Mouse (Mus musculus): Measurements from ENCODE around the gene Csnk1e. TPM values are rescaled to one million over a fixed set of nuclear protein-coding genes. Genes with fewer than 3 reads are reported as not detected.

Gene Csnk1e
- polyA plus RNA-seq, 1 experiment from 2014 or later: 70.8 TPM

MicroRNA genes within 50 kb of the gene (microRNA counts, 519-probe panel; counts per million panel counts)
- 473 counts per million, percentile 71 among the panel's probes with 10 or more counts for microRNA mmu-miR-1943

Small RNA genes lying within 50 kb of the gene (microRNA-seq; reads per million reads assigned to microRNA genes)
- gene Gm44302 (ENCODE audit: borderline number of aligned reads) (not detected), gene Mir1943 (ENCODE audit: borderline number of aligned reads) (5.0 reads per million, percentile 5 among the genes with 10 or more reads in this experiment)

Other genes starting within 250 kb of the Csnk1e start
- 18.2 and 21.9 TPM in 2 replicates for gene Pick1, start 226.4 kb downstream of the Csnk1e start, polyA plus RNA-seq (2015; fragmentation: Nextera tagmentation; extraction: Ambion mirVana)
- gene Gm49486, start 226.2 kb downstream of the Csnk1e start, polyA plus RNA-seq (2015; fragmentation: Nextera tagmentation; extraction: Ambion mirVana): 0.07 and 0.35 TPM in 2 replicates
- not detected in 2 replicates for gene Slc16a8, start 200.8 kb downstream of the Csnk1e start, polyA plus RNA-seq (2015; fragmentation: Nextera tagmentation; extraction: Ambion mirVana)
- gene Baiap2l2, start 170.0 kb downstream of the Csnk1e start, polyA plus RNA-seq (2015; fragmentation: Nextera tagmentation; extraction: Ambion mirVana): 0.81 and 0.90 TPM in 2 replicates
- 12.8 and 15.2 TPM in 2 replicates for gene Pla2g6, start 127.2 kb downstream of the Csnk1e start, polyA plus RNA-seq (2015; fragmentation: Nextera tagmentation; extraction: Ambion mirVana)
- 7.2 and 8.7 TPM in 2 replicates for gene Maff, start 108.9 kb downstream of the Csnk1e start, polyA plus RNA-seq (2015; fragmentation: Nextera tagmentation; extraction: Ambion mirVana)
- 30.0 and 37.4 TPM in 2 replicates for gene Tmem184b, start 52.0 kb downstream of the Csnk1e start, polyA plus RNA-seq (2015; fragmentation: Nextera tagmentation; extraction: Ambion mirVana)
- gene Kcnj4, start 49.7 kb upstream of the Csnk1e start, polyA plus RNA-seq (2015; fragmentation: Nextera tagmentation; extraction: Ambion mirVana): not detected in 2 replicates
- 9.5 and 11.6 TPM in 2 replicates for gene Kdelr3, start 60.8 kb upstream of the Csnk1e start, polyA plus RNA-seq (2015; fragmentation: Nextera tagmentation; extraction: Ambion mirVana)
- gene Ddx17, start 91.2 kb upstream of the Csnk1e start, polyA plus RNA-seq (2015; fragmentation: Nextera tagmentation; extraction: Ambion mirVana): 42.1 and 47.2 TPM in 2 replicates
- gene Dmc1, start 149.5 kb upstream of the Csnk1e start, polyA plus RNA-seq (2015; fragmentation: Nextera tagmentation; extraction: Ambion mirVana): 3.2 and 4.2 TPM in 2 replicates
- gene Fam227a, start 203.4 kb upstream of the Csnk1e start, polyA plus RNA-seq (2015; fragmentation: Nextera tagmentation; extraction: Ambion mirVana): 0.39 and 0.48 TPM in 2 replicates
- 57.0 and 57.5 TPM in 2 replicates for gene Cby1, start 203.6 kb upstream of the Csnk1e start, polyA plus RNA-seq (2015; fragmentation: Nextera tagmentation; extraction: Ambion mirVana)
- 280 and 287 TPM in 2 replicates for gene Tomm22, start 215.3 kb upstream of the Csnk1e start, polyA plus RNA-seq (2015; fragmentation: Nextera tagmentation; extraction: Ambion mirVana)
- 15.5 and 16.3 TPM in 2 replicates for gene Josd1, start 232.4 kb upstream of the Csnk1e start, polyA plus RNA-seq (2015; fragmentation: Nextera tagmentation; extraction: Ambion mirVana)
- gene Gtpbp1, start 235.3 kb upstream of the Csnk1e start, polyA plus RNA-seq (2015; fragmentation: Nextera tagmentation; extraction: Ambion mirVana): 38.7 and 41.3 TPM in 2 replicates

Measured in thymus, postnatal 0 days (tissue).